Mouse (Mus musculus): ENCODE measurements around the gene Col25a1. TPM values are rescaled to one million over a fixed set of nuclear protein-coding genes. Genes with fewer than 3 reads are reported as not detected.

Col25a1 gene
- polyA plus RNA-seq, 2 experiments = 0.94 to 1.1 TPM

- Histone ChIP-seq H3K9me3 (ENCODE audit: control insufficient read depth, low read length) (no peaks in the 10 kb centered on the region), H3K4me1 (replicated peaks; ENCODE audit: control insufficient read depth in 2 of 2, insufficient read depth in 2 of 2, low read length in 1 of 2) (no peaks in the 10 kb centered on the region), H3K4me2 (ENCODE audit: low read depth) (no peak overlapping the region), H3K27me3 (ENCODE audit: control insufficient read depth, insufficient read depth, low read length) (no peaks in the 10 kb centered on the region), H3K36me3 (replicated peaks; ENCODE audit: control insufficient read depth, insufficient read depth, low read depth) (no peaks in the 10 kb centered on the region), H3K27ac (no peak overlapping the region), H3K9ac (replicated peaks) (no peak overlapping the region), H3K4me3 (ENCODE audit: insufficient read depth in 1 of 2, low read depth in 2 of 2, low read length in 2 of 2) (no peak overlapping the region)
- TF ChIP-seq CTCF (IDR thresholded peaks at IDR 0.05; ENCODE audit: low read depth) (no peak), EP300 (IDR thresholded peaks at IDR 0.05; ENCODE audit: low read depth) (no peak)
- DNase-seq (ENCODE audit: low read depth in 3 of 3, low spot score in 3 of 3) (no peak), ATAC-seq (ENCODE audit: insufficient read depth) (no peak)
- 51% methylated on average over 2 of the region's 2 CpGs for WGBS (ENCODE audit: insufficient replicate concordance)
These were observed 450.3 kb downstream of the Col25a1 start for GRCm38 (mm10) chr3:130581577-130581976.

DNA sequence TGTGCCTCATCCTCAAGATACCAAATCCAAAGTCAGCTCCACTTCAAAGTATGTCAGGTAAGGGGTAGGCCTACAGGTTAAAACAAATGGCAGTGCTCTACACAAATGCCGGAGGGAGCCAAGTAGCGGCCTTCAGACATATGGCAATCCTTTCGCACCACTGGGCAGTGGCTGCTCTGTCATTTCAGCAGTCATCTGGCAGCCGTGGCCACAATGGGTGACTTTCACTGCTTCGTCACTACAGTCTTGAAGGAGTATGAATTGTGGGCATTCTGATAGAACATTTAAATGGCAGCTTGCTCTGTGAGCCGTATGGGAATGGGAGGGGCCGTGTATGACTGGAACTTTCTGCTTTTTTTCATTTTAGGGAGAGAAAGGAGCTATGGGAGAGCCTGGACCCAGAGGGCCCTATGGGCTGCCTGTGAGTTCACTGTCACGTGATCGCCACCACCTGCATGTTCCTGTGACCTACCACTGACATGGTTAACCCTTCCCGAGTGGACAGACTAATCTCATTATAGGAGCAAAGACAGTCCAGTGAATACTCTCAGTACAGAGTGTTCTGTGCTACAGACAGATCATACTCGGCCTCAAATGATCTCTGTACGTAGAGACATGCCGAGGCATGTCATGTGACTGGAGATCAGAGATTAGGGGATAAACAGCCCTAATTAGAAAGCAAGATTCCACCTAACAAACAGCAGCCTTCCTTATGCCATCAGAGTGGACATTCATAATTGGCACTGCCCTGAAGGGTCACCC is 451.8 kb downstream of the Col25a1 start:
- Histone ChIP-seq H3K36me3 (replicated peaks; ENCODE audit: control insufficient read depth, insufficient read depth, low read depth) (no peaks in the 10 kb centered on the region), H3K9me3 (ENCODE audit: control insufficient read depth, low read length) (no peaks in the 10 kb centered on the region), H3K9ac (replicated peaks) (no peak overlapping the region), H3K27ac (no peak overlapping the region), H3K4me1 (replicated peaks; ENCODE audit: control insufficient read depth in 2 of 2, insufficient read depth in 2 of 2, low read length in 1 of 2) (no peaks in the 10 kb centered on the region), H3K27me3 (ENCODE audit: control insufficient read depth, insufficient read depth, low read length) (no peaks in the 10 kb centered on the region), H3K4me2 (ENCODE audit: low read depth) (no peak overlapping the region), H3K4me3 (ENCODE audit: insufficient read depth in 1 of 2, low read depth in 2 of 2, low read length in 2 of 2) (no peak overlapping the region)
- ATAC-seq (ENCODE audit: insufficient read depth) (no peak), DNase-seq (ENCODE audit: low read depth in 3 of 3, low spot score in 3 of 3) (no peak)
- 62% methylated on average over 13 of the region's 13 CpGs for WGBS (ENCODE audit: insufficient replicate concordance)
- TF ChIP-seq EP300 (IDR thresholded peaks at IDR 0.05; ENCODE audit: low read depth) (no peak), CTCF (IDR thresholded peaks at IDR 0.05; ENCODE audit: low read depth) (no peak)

DNA sequence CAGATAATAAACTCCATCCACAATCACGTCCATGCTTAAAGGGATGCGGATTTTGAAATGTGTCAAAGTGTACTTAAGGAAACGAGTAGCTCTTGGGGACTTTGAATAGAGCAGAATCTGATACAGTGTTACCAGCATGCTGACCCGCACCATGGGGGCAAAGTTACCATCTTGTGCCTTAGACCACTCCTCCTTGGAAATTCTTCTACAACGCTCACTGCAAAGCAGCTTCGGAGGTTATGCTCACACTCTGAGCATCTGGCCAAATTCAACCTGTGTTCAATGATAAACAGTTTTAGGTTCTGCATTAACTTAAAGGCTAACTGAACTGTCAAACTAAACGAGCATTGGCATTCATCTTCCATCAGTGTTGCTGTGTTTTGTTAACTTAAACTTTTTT is 452.7 kb downstream of the Col25a1 start:
- no peak for ATAC-seq (ENCODE audit: insufficient read depth)
- Histone ChIP-seq H3K36me3 (replicated peaks; ENCODE audit: control insufficient read depth, insufficient read depth, low read depth) (no peaks in the 10 kb centered on the region), H3K4me1 (replicated peaks; ENCODE audit: control insufficient read depth in 2 of 2, insufficient read depth in 2 of 2, low read length in 1 of 2) (no peaks in the 10 kb centered on the region), H3K9ac (replicated peaks) (no peak overlapping the region), H3K4me3 (ENCODE audit: insufficient read depth in 1 of 2, low read depth in 2 of 2, low read length in 2 of 2) (no peak overlapping the region), H3K27me3 (ENCODE audit: control insufficient read depth, insufficient read depth, low read length) (no peaks in the 10 kb centered on the region), H3K9me3 (ENCODE audit: control insufficient read depth, low read length) (no peaks in the 10 kb centered on the region), H3K27ac (no peak overlapping the region), H3K4me2 (ENCODE audit: low read depth) (no peak overlapping the region)
- WGBS (ENCODE audit: insufficient replicate concordance) = 63% methylated on average over 7 of the region's 7 CpGs
- no peak for DNase-seq (ENCODE audit: low read depth in 3 of 3, low spot score in 3 of 3)
- no peak for TF ChIP-seq EP300 (IDR thresholded peaks at IDR 0.05; ENCODE audit: low read depth)

DNA sequence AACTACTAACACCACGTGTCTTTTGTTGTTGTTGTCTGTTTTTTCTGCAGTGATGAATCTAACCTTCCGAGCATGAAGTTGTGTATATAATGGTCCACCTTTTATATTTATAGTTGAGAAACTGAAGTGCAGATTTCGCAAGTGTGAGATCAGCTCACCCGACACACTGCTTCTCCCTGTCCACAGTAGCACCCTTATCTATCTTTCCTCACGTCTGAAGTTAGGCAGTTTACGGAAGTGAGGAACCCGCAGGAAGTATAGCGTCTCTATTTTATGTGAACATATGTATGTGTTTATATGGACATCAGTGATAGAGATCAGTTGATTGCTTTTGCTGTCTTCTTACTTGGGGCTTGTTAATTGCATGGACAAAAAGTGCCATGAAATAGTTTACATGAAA is 463.7 kb downstream of the Col25a1 start:
- no peak overlapping the region for H3K27ac ChIP-seq
- WGBS (ENCODE audit: insufficient replicate concordance) = 37% methylated on average over 8 of the region's 8 CpGs

DNA sequence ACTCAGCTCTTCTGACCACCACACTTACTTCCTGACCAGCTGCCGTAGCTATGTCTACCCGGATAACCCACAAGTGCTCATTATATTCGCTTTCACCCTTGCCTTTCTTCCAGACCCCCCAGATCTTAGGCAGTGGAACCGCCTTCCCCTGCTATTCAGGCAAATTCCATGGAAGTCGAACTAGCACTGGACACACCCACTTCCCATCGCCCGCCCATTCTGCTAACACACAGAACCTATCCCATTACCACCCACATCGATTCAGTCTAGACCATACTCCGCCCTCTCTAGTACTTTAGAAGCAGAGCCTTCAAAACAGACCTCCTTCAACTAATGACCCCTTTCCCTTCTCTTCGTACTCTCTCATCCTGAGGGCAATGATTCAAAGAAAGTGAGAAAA is 470.2 kb downstream of the Col25a1 start:
- Histone ChIP-seq H3K36me3 (replicated peaks; ENCODE audit: control insufficient read depth, insufficient read depth, low read depth) (no peaks in the 10 kb centered on the region), H3K9me3 (ENCODE audit: control insufficient read depth, low read length) (no peaks in the 10 kb centered on the region), H3K27me3 (ENCODE audit: control insufficient read depth, insufficient read depth, low read length) (no peaks in the 10 kb centered on the region), H3K9ac (replicated peaks) (no peak overlapping the region), H3K4me2 (ENCODE audit: low read depth) (no peak overlapping the region), H3K4me1 (replicated peaks; ENCODE audit: control insufficient read depth in 2 of 2, insufficient read depth in 2 of 2, low read length in 1 of 2) (no peaks in the 10 kb centered on the region), H3K4me3 (ENCODE audit: insufficient read depth in 1 of 2, low read depth in 2 of 2, low read length in 2 of 2) (no peak overlapping the region), H3K27ac (no peak overlapping the region)
- ATAC-seq (ENCODE audit: insufficient read depth) (no peak), DNase-seq (ENCODE audit: low read depth in 3 of 3, low spot score in 3 of 3) (no peak)
- 49% methylated on average over 10 of the region's 10 CpGs for WGBS (ENCODE audit: insufficient replicate concordance)
- no peak for TF ChIP-seq CTCF (IDR thresholded peaks at IDR 0.05; ENCODE audit: low read depth)
- no peak for TF ChIP-seq EP300 (IDR thresholded peaks at IDR 0.05; ENCODE audit: low read depth)

More for the DNA sequence above, 463.7 kb downstream of the Col25a1 start:
- Histone ChIP-seq H3K9ac (replicated peaks) (no peak overlapping the region), H3K4me2 (ENCODE audit: low read depth) (no peak overlapping the region), H3K36me3 (replicated peaks; ENCODE audit: control insufficient read depth, insufficient read depth, low read depth) (no peaks in the 10 kb centered on the region), H3K27me3 (ENCODE audit: control insufficient read depth, insufficient read depth, low read length) (no peaks in the 10 kb centered on the region), H3K9me3 (ENCODE audit: control insufficient read depth, low read length) (no peaks in the 10 kb centered on the region), H3K4me1 (replicated peaks; ENCODE audit: control insufficient read depth in 2 of 2, insufficient read depth in 2 of 2, low read length in 1 of 2) (0 out of 4 replicates have a peak, but pooled peaks cover 0 to 2% of the 10 kb centered on the region in 2 experiments), H3K4me3 (ENCODE audit: insufficient read depth in 1 of 2, low read depth in 2 of 2, low read length in 2 of 2) (no peak overlapping the region)
- no peak for ATAC-seq (ENCODE audit: insufficient read depth)
- TF ChIP-seq EP300 (IDR thresholded peaks at IDR 0.05; ENCODE audit: low read depth) = no peak
- no peak for TF ChIP-seq CTCF (IDR thresholded peaks at IDR 0.05; ENCODE audit: low read depth)
- no peak for DNase-seq (ENCODE audit: low read depth in 3 of 3, low spot score in 3 of 3)

All from liver, embryonic 14.5 days (tissue).